Mouse (Mus musculus) liver, embryonic 14.5 days (tissue): ENCODE measurements around the gene Bphl. TPM values are rescaled to one million over a fixed set of nuclear protein-coding genes. Genes with fewer than 3 reads are reported as not detected.

Source experiments
- ATAC-seq: fragments of 200-750 bp; cut with Nextera tagmentation; 2 replicates; pipeline ENCODE4 v1.8.0; 2017; ENCODE audit warnings: moderate number of reproducible peaks, mild to moderate bottlenecking, moderate library complexity; ENCODE audit not compliant: insufficient read depth
- DNase-seq, 3 experiments: peaks; one replicate each; pipeline ENCODE4 v3.0.0-alpha.2; 2012 to 2013; ENCODE audit warnings: low read depth in 3 of 3, low spot score in 3 of 3
- H3K27ac ChIP-seq: fragments of 300-500 bp; sonication (generic); 2 replicates; pipeline ENCODE4 v1.5.1; 2014; ENCODE audit warnings: moderate library complexity, mild to moderate bottlenecking, control low read depth, inconsistent platforms
- H3K27me3 ChIP-seq: fragments of 300-500 bp; sonication (generic); 2 replicates; pipeline ENCODE4 v1.6.1; 2014; ENCODE audit warnings: mild to moderate bottlenecking, low read length, moderate library complexity; ENCODE audit not compliant: control insufficient read depth, insufficient read depth
- H3K36me3 ChIP-seq: fragments of 300-500 bp; sonication (generic); replicated peaks from 2 replicates; pipeline ENCODE4 v1.6.1; 2014; ENCODE audit warnings: low read depth; ENCODE audit not compliant: control insufficient read depth, insufficient read depth
- H3K4me1 ChIP-seq, 2 experiments: fragments of 200-500 bp in 1 of 2; fragments of 300-500 bp in 1 of 2; sonication (generic) in 1 of 2; replicated peaks; 2 replicates each; pipeline ENCODE4 v1.6.1; 2012 to 2014; ENCODE audit warnings: antibody characterized with exemption in 1 of 2, inconsistent platforms in 1 of 2, low read length in 1 of 2; ENCODE audit not compliant: control insufficient read depth in 2 of 2, insufficient read depth in 2 of 2
- H3K4me2 ChIP-seq: fragments of 300-500 bp; sonication (generic); 2 replicates; pipeline ENCODE4 v1.6.1; 2014; ENCODE audit warnings: low read depth, mild to moderate bottlenecking, control low read depth, moderate library complexity
- H3K4me3 ChIP-seq, 2 experiments: fragments of 200-500 bp in 1 of 2; fragments of 300-500 bp in 1 of 2; sonication (generic) in 1 of 2; 2 replicates each; pipeline ENCODE4 v1.5.1; 2012 to 2014; ENCODE audit warnings: low read depth in 2 of 2, low read length in 2 of 2, mild to moderate bottlenecking in 2 of 2, control low read depth in 1 of 2, inconsistent platforms in 1 of 2, moderate library complexity in 1 of 2; ENCODE audit not compliant: insufficient read depth in 1 of 2
- H3K9ac ChIP-seq: fragments of 300-500 bp; sonication (generic); replicated peaks from 2 replicates; pipeline ENCODE4 v1.6.1; 2014; ENCODE audit warnings: mild to moderate bottlenecking, control low read depth, moderate library complexity
- H3K9me3 ChIP-seq: fragments of 300-500 bp; sonication (generic); 2 replicates; pipeline ENCODE4 v1.6.1; 2016; ENCODE audit warnings: low read length, mixed read lengths; ENCODE audit not compliant: control insufficient read depth
- CTCF ChIP-seq: IDR thresholded peaks from 2 replicates; pipeline ENCODE4 v1.5.1; 2016; ENCODE audit warnings: antibody characterized with exemption, low read depth, control low read depth
- EP300 ChIP-seq: IDR thresholded peaks from 2 replicates; pipeline ENCODE4 v1.6.1; 2016; ENCODE audit warnings: antibody characterized with exemption, low read depth
- WGBS: fragments of 180-500 bp; shearing (Covaris S2); extraction: QIAGEN DNeasy Blood & Tissue Kit; methylation state at CpG from one replicate; pipeline ENCODE4 v1.1.7; 2014; ENCODE audit not compliant: insufficient replicate concordance; 5-methylcytosine and 5-hydroxymethylcytosine counted together
- polyA plus RNA-seq, 2 experiments: library from polyadenylated mRNA; depleted of rRNA in 1 of 2; stranded (reverse) in 1 of 2; unstranded in 1 of 2; fragments of >200 nt; fragmentation: Nextera tagmentation in 1 of 2; extraction: Ambion mirVana in 1 of 2; gene quantifications; 2 replicates each; pipeline versions ENCODE4 v1.2.1 to v1.2.3; 2012 to 2014

Gene Bphl
- polyA plus RNA-seq, 2 experiments: 21.9 to 36.6 TPM

GRCm38 (mm10) chr13:34077492-34078271 is 40.3 kb downstream of the Bphl start, which contains the start of gene Tubb2a:
Gene Tubb2a (minus strand): TSS chr13:34078007.
- Histone ChIP-seq H3K4me1 (peaks cover 6 to 15% of the 10 kb centered on the region in 2 experiments), H3K4me3 (peak within 1 kb of the TSS; percentile 71 to 76), H3K4me2 (peak within 1 kb of the TSS; percentile 92), H3K27ac (peak within 1 kb of the TSS; percentile 51), H3K9me3 (no peaks in the 10 kb centered on the region), H3K9ac (peak within 1 kb of the TSS; percentile 84), H3K27me3 (no peaks in the 10 kb centered on the region), H3K36me3 (no peaks in the 10 kb centered on the region; the same call in 1 of the 2 replicates)
- under 1% methylated on average over 45 of the region's 45 CpGs for WGBS
- DNase-seq (peak; percentile 70 to 79 (median 78)), ATAC-seq (peak; percentile 89)
- TF ChIP-seq EP300 (no peak), CTCF (peak; percentile 61)

GRCm38 (mm10) chr13:34078500-34079280 is 41.3 kb downstream of the Bphl start:
- DNase-seq: no peak
- H3K36me3 ChIP-seq: no peaks in the 10 kb centered on the region; the same call in 1 of the 2 replicates
- peaks cover 6 to 15% of the 10 kb centered on the region in 2 experiments for H3K4me1 ChIP-seq
- WGBS: 30% methylated on average over 16 of the region's 16 CpGs
- H3K27ac ChIP-seq: no peak overlapping the region
- peak overlapping the region; percentile 42 to 76; a peak in 2 of 4 replicates for H3K4me3 ChIP-seq
- H3K27me3 ChIP-seq: no peaks in the 10 kb centered on the region
- peak overlapping the region; percentile 92 for H3K4me2 ChIP-seq
- no peak for ATAC-seq
- peak overlapping the region; percentile 84 for H3K9ac ChIP-seq
- TF ChIP-seq EP300 (no peak), CTCF (no peak)
- no peaks in the 10 kb centered on the region for H3K9me3 ChIP-seq

GRCm38 (mm10) chr13:34079801-34080200 is 42.4 kb downstream of the Bphl start:
- Histone ChIP-seq H3K4me2 (no peak overlapping the region), H3K36me3 (no peaks in the 10 kb centered on the region), H3K27ac (no peak overlapping the region), H3K27me3 (no peaks in the 10 kb centered on the region), H3K4me1 (peaks cover 6 to 15% of the 10 kb centered on the region in 2 experiments), H3K9me3 (no peaks in the 10 kb centered on the region), H3K4me3 (no peak overlapping the region), H3K9ac (no peak overlapping the region)
- 64% methylated on average over 3 of the region's 3 CpGs for WGBS
- TF ChIP-seq CTCF (no peak), EP300 (no peak)
- ATAC-seq (no peak), DNase-seq (no peak)

- Histone ChIP-seq H3K4me2 (no peak overlapping the region), H3K4me3 (no peak overlapping the region), H3K4me1 (peaks cover 3 to 10% of the 10 kb centered on the region in 2 experiments), H3K36me3 (no peaks in the 10 kb centered on the region), H3K27me3 (no peaks in the 10 kb centered on the region), H3K9me3 (no peaks in the 10 kb centered on the region), H3K9ac (no peak overlapping the region), H3K27ac (no peak overlapping the region)
- ATAC-seq (no peak), DNase-seq (no peak)
- 67% methylated on average over 4 of the region's 4 CpGs for WGBS
- TF ChIP-seq EP300: no peak
- no peak for TF ChIP-seq CTCF
These were observed 44.5 kb downstream of the Bphl start for GRCm38 (mm10) chr13:34081926-34082325.

GRCm38 (mm10) chr13:34084026-34084750 is 46.8 kb downstream of the Bphl start:
- H3K27ac ChIP-seq: no peak overlapping the region
- H3K36me3 ChIP-seq: no peaks in the 10 kb centered on the region
- no peaks in the 10 kb centered on the region for H3K4me1 ChIP-seq
- ATAC-seq: no peak
- no peak for TF ChIP-seq EP300
- no peak for TF ChIP-seq CTCF
- H3K4me3 ChIP-seq: no peak overlapping the region
- 58% methylated on average over 9 of the region's 9 CpGs for WGBS
- H3K27me3 ChIP-seq: no peaks in the 10 kb centered on the region
- DNase-seq: no peak
- H3K9me3 ChIP-seq: no peaks in the 10 kb centered on the region
- H3K9ac ChIP-seq: no peak overlapping the region
- H3K4me2 ChIP-seq: no peak overlapping the region
